Mouse (Mus musculus) lung, postnatal 0 days (tissue): ENCODE results near the gene Abtb1. TPM values are rescaled to one million over a fixed set of nuclear protein-coding genes. Genes with fewer than 3 reads are reported as not detected.

Experiments
- ATAC-seq: fragments of 200-750 bp; cut with Nextera tagmentation; 2 replicates; pipeline ENCODE4 v1.8.0; 2017; ENCODE audit warnings: moderate library complexity
- DNase-seq: peaks from one replicate; pipeline ENCODE4 v3.0.0-alpha.2; 2016; ENCODE audit warnings: low spot score
- H3K27ac ChIP-seq: fragments of 300-500 bp; sonication (generic); 2 replicates; pipeline ENCODE4 v1.5.1; 2014; ENCODE audit warnings: antibody characterized with exemption, mild to moderate bottlenecking, low read length, mixed read lengths
- H3K27me3 ChIP-seq: fragments of 300-500 bp; sonication (generic); replicated peaks from 2 replicates; pipeline ENCODE4 v1.6.1; 2014; ENCODE audit warnings: low read length, mixed read lengths; ENCODE audit not compliant: insufficient read depth
- H3K36me3 ChIP-seq: fragments of 300-500 bp; sonication (generic); 2 replicates; pipeline ENCODE4 v1.6.1; 2014; ENCODE audit warnings: low read length, mixed read lengths; ENCODE audit not compliant: insufficient read depth
- H3K4me1 ChIP-seq: fragments of 300-500 bp; sonication (generic); 2 replicates; pipeline ENCODE4 v1.6.1; 2014; ENCODE audit warnings: antibody characterized with exemption, low read depth, low read length, mixed read lengths; ENCODE audit not compliant: insufficient read depth
- H3K4me2 ChIP-seq: fragments of 300-500 bp; sonication (generic); replicated peaks from 2 replicates; pipeline ENCODE4 v1.6.1; 2014; ENCODE audit warnings: low read depth, mild to moderate bottlenecking, low read length, moderate library complexity, mixed read lengths
- H3K4me3 ChIP-seq: fragments of 300-500 bp; sonication (generic); 2 replicates; pipeline ENCODE4 v1.5.1; 2014; ENCODE audit warnings: low read depth, low read length
- H3K9ac ChIP-seq: fragments of 300-500 bp; sonication (generic); replicated peaks from 2 replicates; pipeline ENCODE4 v1.6.1; 2014; ENCODE audit warnings: low read depth, mild to moderate bottlenecking
- H3K9me3 ChIP-seq: fragments of 300-500 bp; sonication (generic); 2 replicates; pipeline ENCODE4 v1.6.1; 2016; ENCODE audit warnings: low read length, mixed read lengths
- CTCF ChIP-seq: IDR thresholded peaks from 2 replicates; pipeline ENCODE4 v1.5.1; 2016; ENCODE audit warnings: antibody characterized with exemption, mild to moderate bottlenecking
- EP300 ChIP-seq: IDR thresholded peaks from 2 replicates; pipeline ENCODE4 v1.6.1; 2016; ENCODE audit warnings: antibody characterized with exemption, mild to moderate bottlenecking, control low read depth
- WGBS: fragments of 180-500 bp; shearing (Covaris S2); extraction: QIAGEN DNeasy Blood & Tissue Kit; methylation state at CpG from one replicate; pipeline ENCODE4 v1.1.7; 2014; 5-methylcytosine and 5-hydroxymethylcytosine counted together
- polyA plus RNA-seq: library from polyadenylated mRNA; unstranded; fragments of >200 nt; fragmentation: Nextera tagmentation; extraction: Ambion mirVana; gene quantifications from 2 replicates; pipeline ENCODE4 v1.2.1, GENCODE M21; 2015

Abtb1 gene
- polyA plus RNA-seq, 1 experiment from 2014 or later: 70.3 TPM

DNA sequence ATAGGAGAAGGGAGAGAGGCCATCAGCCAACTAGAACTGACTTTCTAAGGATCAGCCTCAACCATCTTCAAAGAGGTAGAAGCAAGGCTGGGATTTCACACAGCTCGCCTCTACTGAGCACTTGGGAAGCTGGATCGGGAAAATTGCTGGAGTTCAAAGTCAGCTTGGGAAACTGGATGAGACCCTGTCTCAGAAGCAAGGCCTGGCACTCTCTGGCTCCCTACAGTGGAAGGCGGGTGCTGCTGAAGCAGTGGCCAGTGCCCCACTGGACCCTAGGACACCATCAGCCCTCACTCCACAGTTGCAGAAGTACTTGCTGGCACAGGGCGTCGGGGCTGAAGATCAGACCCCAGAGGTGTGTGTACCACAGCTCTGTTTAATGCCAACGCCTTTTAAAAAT lies 16.0 kb upstream of the Abtb1 start:
- no peaks in the 10 kb centered on the region for H3K27me3 ChIP-seq
- no peak overlapping the region for H3K4me3 ChIP-seq
- no peak overlapping the region for H3K27ac ChIP-seq
- TF ChIP-seq CTCF (no peak), EP300 (no peak)
- H3K4me2 ChIP-seq: no peak overlapping the region
- no peaks in the 10 kb centered on the region for H3K36me3 ChIP-seq
- H3K4me1 ChIP-seq: no peaks in the 10 kb centered on the region
- DNase-seq (no peak), ATAC-seq (no peak)
- 80% methylated on average over 6 of the region's 6 CpGs for WGBS
- no peaks in the 10 kb centered on the region for H3K9me3 ChIP-seq
- no peak overlapping the region for H3K9ac ChIP-seq

GRCm38 (mm10) chr6:88857249-88857648 lies 15.5 kb upstream of the Abtb1 start:
- DNase-seq: no peak
- ATAC-seq: no peak
- 33% methylated on average over 9 of the region's 9 CpGs for WGBS

GRCm38 (mm10) chr6:88855636-88856035 lies 13.9 kb upstream of the Abtb1 start:
- Histone ChIP-seq H3K27ac (no peak overlapping the region), H3K36me3 (no peaks in the 10 kb centered on the region), H3K4me2 (no peak overlapping the region), H3K9ac (no peak overlapping the region), H3K9me3 (no peaks in the 10 kb centered on the region), H3K4me3 (no peak overlapping the region), H3K27me3 (no peaks in the 10 kb centered on the region), H3K4me1 (no peaks in the 10 kb centered on the region)
- WGBS: 15% methylated on average over 5 of the region's 5 CpGs
- TF ChIP-seq CTCF: peak; percentile 86
- no peak for TF ChIP-seq EP300
- ATAC-seq (peak; percentile 66), DNase-seq (peak; percentile 73)

More at GRCm38 (mm10) chr6:88857249-88857648, 15.5 kb upstream of the Abtb1 start:
- no peaks in the 10 kb centered on the region for H3K36me3 ChIP-seq
- TF ChIP-seq EP300 (no peak), CTCF (peak; percentile 50)
- no peak overlapping the region for H3K9ac ChIP-seq
- no peaks in the 10 kb centered on the region for H3K9me3 ChIP-seq
- H3K4me2 ChIP-seq: no peak overlapping the region
- no peaks in the 10 kb centered on the region for H3K27me3 ChIP-seq
- no peak overlapping the region for H3K4me3 ChIP-seq
- H3K4me1 ChIP-seq: no peaks in the 10 kb centered on the region
- no peak overlapping the region for H3K27ac ChIP-seq

DNA sequence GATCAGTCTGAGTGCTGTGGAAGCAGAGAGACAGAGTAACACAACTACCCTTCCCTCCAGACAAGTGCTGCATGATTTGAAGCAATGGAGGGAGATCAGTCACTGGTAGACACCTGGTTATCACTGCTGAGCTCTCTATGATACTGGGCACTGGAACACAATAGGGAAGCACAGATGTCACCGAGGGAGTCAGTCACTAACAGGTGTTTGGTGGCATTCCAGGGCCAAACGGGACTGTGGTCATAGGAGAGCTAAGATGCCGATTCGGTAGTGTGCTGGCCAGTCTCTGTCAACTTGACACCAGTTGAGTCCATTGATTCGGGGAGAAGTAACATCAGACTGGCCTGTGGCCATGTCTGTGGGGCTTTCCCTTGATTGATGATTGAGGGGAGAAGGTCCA lies 12.7 kb upstream of the Abtb1 start:
- Histone ChIP-seq H3K36me3 (no peaks in the 10 kb centered on the region), H3K27me3 (no peaks in the 10 kb centered on the region), H3K4me3 (no peak overlapping the region), H3K4me1 (no peaks in the 10 kb centered on the region), H3K27ac (no peak overlapping the region), H3K9ac (no peak overlapping the region), H3K4me2 (no peak overlapping the region), H3K9me3 (no peaks in the 10 kb centered on the region)
- WGBS: 77% methylated on average over 5 of the region's 5 CpGs
- TF ChIP-seq CTCF (no peak), EP300 (no peak)
- ATAC-seq (no peak), DNase-seq (no peak)

- no peak for ATAC-seq
- TF ChIP-seq CTCF (no peak), EP300 (no peak)
- H3K4me3 ChIP-seq: no peak overlapping the region
- H3K36me3 ChIP-seq: no peaks in the 10 kb centered on the region
- H3K27me3 ChIP-seq: no peaks in the 10 kb centered on the region
- no peaks in the 10 kb centered on the region for H3K4me1 ChIP-seq
- H3K4me2 ChIP-seq: no peak overlapping the region
- H3K9ac ChIP-seq: no peak overlapping the region
- 80% methylated on average over 7 of the region's 7 CpGs for WGBS
- H3K9me3 ChIP-seq: no peaks in the 10 kb centered on the region
- no peak for DNase-seq
- no peak overlapping the region for H3K27ac ChIP-seq
Observed at GRCm38 (mm10) chr6:88850034-88850433, 8.2 kb upstream of the Abtb1 start.

GRCm38 (mm10) chr6:88849270-88849669 lies 7.5 kb upstream of the Abtb1 start:
- Histone ChIP-seq H3K4me3 (no peak overlapping the region), H3K36me3 (no peaks in the 10 kb centered on the region), H3K4me2 (no peak overlapping the region), H3K9me3 (no peaks in the 10 kb centered on the region), H3K9ac (no peak overlapping the region), H3K27me3 (no peaks in the 10 kb centered on the region), H3K27ac (no peak overlapping the region), H3K4me1 (no peaks in the 10 kb centered on the region)
- 43% methylated on average over 4 of the region's 4 CpGs for WGBS
- ATAC-seq: 0 out of 2 replicates have a peak, but pooled peaks have one; percentile 24
- DNase-seq: no peak
- TF ChIP-seq EP300 (no peak), CTCF (peak; percentile 67)

GRCm38 (mm10) chr6:88847571-88847970 lies 5.8 kb upstream of the Abtb1 start:
- H3K9me3 ChIP-seq: no peaks in the 10 kb centered on the region
- no peak overlapping the region for H3K4me3 ChIP-seq
- H3K4me1 ChIP-seq: peaks cover 4% of the 10 kb centered on the region
- H3K27ac ChIP-seq: no peak overlapping the region
- no peaks in the 10 kb centered on the region for H3K27me3 ChIP-seq
- H3K36me3 ChIP-seq: no peaks in the 10 kb centered on the region
- H3K4me2 ChIP-seq: no peak overlapping the region
- DNase-seq: no peak
- TF ChIP-seq EP300: no peak
- TF ChIP-seq CTCF: no peak
- H3K9ac ChIP-seq: no peak overlapping the region
- no peak for ATAC-seq
- WGBS: 61% methylated on average over 2 of the region's 2 CpGs
